Mouse (Mus musculus): ENCODE results near the gene Mtmr1.

- no peak for TF ChIP-seq CTCF (conservative IDR thresholded peaks at IDR 0.05; ENCODE audit: low read length)
- no peak for TF ChIP-seq NANOG (IDR thresholded peaks at IDR 0.05; ENCODE audit: borderline replicate concordance, low read length)
- no peak for TF ChIP-seq POU5F1 (IDR thresholded peaks at IDR 0.05; ENCODE audit: borderline replicate concordance, low read length)
Measured at GRCm38 (mm10) chrX:71364554-71364991, at the start of gene Mtmr1.

Data from E14TG2a.4 (cell line).